Mouse (Mus musculus) thymus, adult 2 months (tissue): ENCODE data around the gene Tsr3.

Experiments used
- CTCF ChIP-seq: fragments of 200-500 bp; IDR thresholded peaks from 2 replicates; pipeline ENCODE4 v1.5.1; 2012; ENCODE audit warnings: mild to moderate bottlenecking, control low read depth, low read length, moderate library complexity, borderline replicate concordance; ENCODE audit not compliant: control insufficient read depth, poor library complexity, insufficient read depth; ENCODE audit errors: extremely low read depth
- POLR2A ChIP-seq: fragments of 200-500 bp; IDR thresholded peaks from 2 replicates; pipeline ENCODE4 v1.6.1; 2012; ENCODE audit warnings: mild to moderate bottlenecking, low read length, control low read depth, moderate library complexity; ENCODE audit not compliant: control insufficient read depth, poor library complexity, insufficient read depth; ENCODE audit errors: extremely low read depth

GRCm38 (mm10) chr17:25253760-25254159 is 13.8 kb downstream of the Tsr3 start:
- TF ChIP-seq CTCF: no peak
- no peak for TF ChIP-seq POLR2A
